Mouse (Mus musculus): ENCODE data around the gene Tnf.

Tnf gene

GRCm38 (mm10) chr17:35233114-35233980 is 31.5 kb upstream of the Tnf start, which contains the start of gene Atp6v1g2:
TSS of gene Atp6v1g2 (plus strand) at chr17:35233660.
- DNase-seq: no peak

DNA sequence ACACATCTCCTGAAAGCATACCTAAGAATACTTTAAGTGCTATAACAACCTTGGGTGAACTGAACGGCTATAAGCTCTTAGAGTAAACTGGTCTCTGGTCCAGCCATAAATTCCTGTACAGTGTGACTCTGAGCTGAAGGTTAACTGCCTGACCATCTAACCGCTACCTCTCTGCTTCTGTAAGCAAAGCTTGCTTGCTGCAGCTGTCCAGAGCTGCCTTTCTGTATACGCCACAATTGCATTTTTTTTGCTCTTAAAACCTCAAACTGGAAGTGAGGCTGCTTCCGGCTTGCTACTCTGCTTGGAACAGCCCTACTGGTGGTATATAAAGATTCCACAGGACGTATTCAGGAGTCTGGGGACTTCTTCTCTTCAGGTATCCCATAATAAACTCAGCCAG is 30.9 kb upstream of the Tnf start:
- DNase-seq: no peak

DNA sequence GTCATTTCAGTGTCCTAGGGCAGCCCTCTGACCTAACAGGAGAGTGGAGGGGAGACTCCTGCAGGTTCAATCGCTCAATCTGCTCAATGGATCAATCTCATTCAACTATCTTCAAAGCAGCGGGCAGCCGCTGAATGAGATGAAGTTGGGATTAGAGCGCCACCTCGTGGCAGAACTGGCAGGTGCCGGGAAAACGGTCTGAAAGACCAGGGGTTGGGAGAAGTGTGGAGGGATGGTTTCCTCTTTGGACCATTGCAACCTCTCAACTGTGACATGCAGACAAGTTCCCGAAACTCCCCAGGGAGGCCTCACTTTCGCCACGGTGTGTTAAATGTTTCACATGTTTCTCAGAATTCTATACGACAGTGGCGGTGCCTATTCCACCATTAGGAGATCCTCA is 30.2 kb upstream of the Tnf start:
- peak; percentile 76 to 91 for DNase-seq

DNA sequence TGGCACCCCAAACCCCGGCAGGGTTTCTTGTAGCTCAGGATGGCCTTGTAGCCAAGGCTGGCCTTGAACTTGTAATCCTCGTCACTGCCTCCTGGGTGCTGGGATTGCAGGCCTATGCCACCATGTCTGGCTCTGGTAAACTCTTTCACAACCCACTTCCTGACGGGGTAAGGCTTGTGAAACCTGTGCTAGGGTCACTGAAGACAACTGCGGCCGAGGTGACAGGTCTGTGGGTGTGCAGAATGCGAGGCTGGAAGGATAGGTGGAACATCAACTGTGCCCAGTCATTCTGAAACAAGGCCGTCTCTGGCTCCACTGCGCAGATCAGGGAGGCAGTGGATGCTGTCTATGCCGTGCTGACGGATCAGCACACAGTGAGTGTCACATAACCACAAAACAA is 29.2 kb upstream of the Tnf start:
- DNase-seq: no peak

- DNase-seq: no peak
These were observed 24.8 kb upstream of the Tnf start for GRCm38 (mm10) chr17:35226561-35227046.

DNA sequence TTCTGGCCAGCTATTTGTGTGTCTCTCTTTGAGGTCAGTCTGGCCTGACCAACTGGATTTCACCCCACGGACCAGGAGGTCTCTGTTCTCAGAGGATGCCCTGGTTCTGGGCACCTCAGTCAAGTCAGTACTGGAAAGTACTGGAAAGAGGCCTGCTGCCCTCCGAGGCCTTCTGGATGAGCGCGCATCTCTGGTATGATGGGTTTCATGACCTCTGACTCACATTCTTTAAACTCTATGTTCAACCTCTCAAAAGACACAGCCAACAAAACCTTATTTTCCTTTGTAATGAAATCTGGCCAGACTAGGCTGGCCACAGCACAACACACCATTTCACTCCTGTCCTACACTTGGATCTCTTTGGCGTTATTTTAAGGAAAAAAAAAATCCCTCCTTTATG is 23.6 kb upstream of the Tnf start:
- no peak for DNase-seq

GRCm38 (mm10) chr17:35224641-35225040 is 22.8 kb upstream of the Tnf start:
- no peak for DNase-seq

DNA sequence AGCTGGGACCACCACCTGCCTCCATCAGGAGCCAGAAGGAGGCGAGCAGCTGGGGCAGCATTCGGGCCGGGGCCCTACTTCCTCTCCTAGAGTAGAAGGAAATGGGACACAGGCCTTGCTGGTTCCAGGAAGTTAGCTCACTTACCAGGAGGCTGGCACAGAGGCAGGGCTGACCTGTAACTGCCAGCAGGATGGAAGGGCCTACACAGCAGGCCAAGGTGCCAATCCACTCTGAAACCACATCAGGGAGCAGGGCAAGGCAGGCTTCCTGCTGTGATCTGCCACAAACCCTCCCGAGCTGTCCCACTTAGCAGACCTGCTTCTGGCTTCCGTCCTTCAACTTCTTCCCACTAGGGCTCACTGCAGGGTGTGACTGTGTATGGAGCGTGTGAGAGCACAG is 20.5 kb upstream of the Tnf start:
- DNase-seq: no peak

GRCm38 (mm10) chr17:35220156-35220952 is 18.5 kb upstream of the Tnf start, which contains the start of gene Gm16181:
TSS of gene Gm16181 (plus strand) at chr17:35220834.
- DNase-seq: no peak

DNA sequence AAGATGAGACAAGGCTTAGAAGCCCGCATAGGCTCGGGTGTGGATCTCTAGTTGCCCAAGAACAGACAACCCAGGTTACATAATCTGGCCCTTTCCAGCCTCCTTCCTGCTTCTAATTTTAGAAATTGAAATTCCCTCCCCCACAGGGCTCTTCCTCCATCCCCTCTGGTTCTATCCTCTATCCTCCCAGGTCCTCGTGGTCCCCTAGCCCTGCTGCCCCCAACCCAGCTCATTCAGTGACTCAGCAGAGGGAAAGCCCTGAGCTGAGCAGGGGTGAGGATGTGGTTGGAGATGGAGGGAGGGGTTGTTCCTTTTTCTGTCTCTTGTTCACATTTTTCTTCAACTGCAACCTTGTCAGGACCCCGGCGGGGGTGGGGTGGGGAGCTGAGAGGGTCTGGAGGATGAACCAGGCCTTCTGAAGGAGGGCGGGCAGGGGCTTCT is 17.8 kb upstream of the Tnf start:
- peak in 1 of 2 experiments; percentile 51 for DNase-seq

DNA sequence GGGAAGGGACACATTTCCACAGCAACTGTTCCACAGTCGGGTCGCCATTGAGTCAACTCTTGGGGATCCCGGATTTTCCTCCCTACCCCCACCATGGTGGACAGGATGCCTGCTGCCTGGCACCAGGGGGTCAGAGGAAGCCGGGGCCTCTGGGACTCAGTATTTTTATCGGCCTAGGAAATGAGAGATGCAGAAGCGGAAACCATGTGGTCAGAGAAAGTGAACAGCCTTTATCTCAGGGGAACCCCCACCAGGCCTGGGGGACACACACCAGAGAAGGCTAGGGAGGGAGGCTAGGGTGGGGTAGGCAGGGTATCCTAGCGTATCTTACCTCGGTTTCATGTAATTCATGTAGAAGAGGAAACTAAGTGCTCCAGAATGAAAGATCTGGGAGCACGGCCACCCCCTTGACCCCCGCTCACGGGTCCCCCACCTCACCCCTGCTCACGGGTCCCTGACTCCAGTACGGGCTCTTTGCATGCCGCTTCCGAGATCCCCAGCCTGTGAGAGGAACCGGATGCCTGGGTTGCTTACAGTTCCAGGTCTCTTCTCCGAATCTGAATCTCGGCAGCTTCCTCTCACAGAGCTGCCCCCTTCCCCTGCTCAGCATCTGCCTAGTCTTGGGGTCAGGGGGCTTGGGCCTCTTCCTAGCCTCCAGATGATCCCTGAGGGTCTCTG is 16.8 kb upstream of the Tnf start:
- DNase-seq: peak; percentile 67 to 72

DNA sequence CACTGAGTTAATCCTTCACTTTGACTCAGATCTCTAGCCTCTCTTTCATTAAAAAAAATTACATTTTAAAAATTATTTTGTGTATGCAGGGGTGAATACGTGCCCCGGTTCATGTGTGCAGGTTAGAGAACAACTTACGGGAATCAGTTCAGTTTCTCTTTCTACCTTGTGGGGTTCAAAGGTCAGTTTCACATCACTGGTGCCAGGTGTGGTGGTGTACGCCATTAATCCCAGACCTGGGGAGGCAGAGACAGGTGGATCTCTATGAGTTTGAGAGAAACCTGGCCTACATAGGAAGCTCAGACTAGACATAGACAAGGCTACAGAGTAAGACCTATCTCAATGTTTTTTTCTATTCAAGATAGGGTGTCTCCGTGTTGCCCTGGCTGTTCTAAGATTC is 11.3 kb upstream of the Tnf start:
- no peak for DNase-seq

DNA sequence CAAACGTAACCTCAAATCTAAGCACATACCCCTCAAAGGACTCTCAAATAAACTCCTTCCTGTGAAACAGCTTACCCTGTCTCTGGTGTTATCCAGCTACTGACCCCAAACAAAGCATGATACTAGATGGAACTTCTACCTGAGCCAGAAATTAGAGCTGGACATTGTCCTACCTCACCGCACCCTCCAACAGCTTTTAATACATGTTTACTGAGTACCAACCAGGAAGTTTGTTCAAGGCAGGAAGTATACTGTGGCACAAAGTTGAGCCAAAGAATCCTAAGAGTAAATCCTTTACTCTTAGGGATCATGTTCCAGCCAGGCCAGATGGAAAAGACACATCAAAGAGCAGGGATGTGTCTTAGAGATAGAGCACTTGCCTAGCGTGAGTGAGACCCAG is 8.8 kb upstream of the Tnf start:
- DNase-seq: no peak

GRCm38 (mm10) chr17:35209785-35210535 is 8.2 kb upstream of the Tnf start:
- DNase-seq: peak; percentile 67 to 73

- DNase-seq: no peak
These were observed 3.6 kb upstream of the Tnf start for GRCm38 (mm10) chr17:35205380-35205769.

GRCm38 (mm10) chr17:35204494-35205379 is 2.9 kb upstream of the Tnf start, which contains the start of gene Lta:
TSS of gene Lta (minus strand) at chr17:35205351.
- peak; percentile 68 to 73 for DNase-seq

- DNase-seq: no peak
These were observed 635 bp upstream of the Tnf start for GRCm38 (mm10) chr17:35202442-35202841.

GRCm38 (mm10) chr17:35201128-35201527 is 679 bp downstream of the Tnf start:
- DNase-seq: peak in 1 of 2 experiments; percentile 39

- peak in 1 of 2 experiments; percentile 58 for DNase-seq
These were observed 1.4 kb downstream of the Tnf start for GRCm38 (mm10) chr17:35200398-35200797.

DNA sequence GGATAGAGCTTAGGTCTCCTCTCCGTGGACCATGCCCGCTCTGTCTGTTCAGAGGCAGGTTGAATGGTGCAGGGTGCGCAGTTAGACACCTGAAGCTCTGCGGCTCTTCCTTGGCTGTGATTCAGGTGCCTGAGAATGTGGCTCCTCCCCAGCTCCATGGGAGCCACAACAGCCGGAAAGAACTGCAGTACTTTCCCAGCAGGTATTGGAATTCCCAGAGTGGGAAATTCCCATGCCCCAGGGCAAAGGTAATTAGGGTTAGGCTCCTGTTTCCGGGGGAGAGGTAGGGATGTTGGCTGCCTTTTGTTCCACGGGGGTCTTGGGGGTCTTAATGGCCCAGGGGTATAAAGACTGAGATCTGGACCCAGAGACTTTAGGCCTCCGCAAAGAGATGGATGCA is 2.9 kb downstream of the Tnf start:
- DNase-seq: no peak

DNA sequence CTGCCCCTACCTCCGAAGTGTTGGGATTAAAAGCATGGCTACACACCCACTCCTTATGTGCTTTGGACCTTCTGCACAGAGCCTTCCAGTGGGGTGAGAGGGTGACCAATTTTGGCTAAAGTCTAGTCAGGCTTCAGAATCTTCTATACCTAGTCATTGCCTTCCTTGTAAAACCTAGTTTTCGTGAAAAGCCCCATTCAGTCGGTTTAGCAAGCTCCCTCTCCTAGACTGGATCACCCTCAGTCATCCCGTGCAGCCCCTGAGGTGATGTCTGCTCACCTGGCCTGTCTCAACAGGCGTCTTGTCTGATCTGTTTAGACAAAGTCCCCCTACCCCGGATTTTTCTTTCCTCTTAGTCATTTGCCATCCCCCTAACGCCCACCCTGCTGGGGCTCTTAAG is 3.8 kb downstream of the Tnf start:
- no peak for DNase-seq

Data from spleen, adult 18-20 months (tissue).